Mouse (Mus musculus) kidney, adult 2 months (tissue): ENCODE data around the gene Efcab2.

ENCODE experiments used
- CTCF ChIP-seq: fragments of 200-500 bp; conservative IDR thresholded peaks from 2 replicates; pipeline ENCODE4 v1.5.1; 2011; ENCODE audit warnings: low read depth, mild to moderate bottlenecking, control low read depth, low read length, moderate library complexity, mixed read lengths; ENCODE audit not compliant: insufficient read depth, insufficient read length
- POLR2A ChIP-seq: fragments of 200-500 bp; IDR thresholded peaks from one replicate; pipeline ENCODE4 v1.6.1; 2011; ENCODE audit warnings: low read depth, low read length, control low read depth

DNA sequence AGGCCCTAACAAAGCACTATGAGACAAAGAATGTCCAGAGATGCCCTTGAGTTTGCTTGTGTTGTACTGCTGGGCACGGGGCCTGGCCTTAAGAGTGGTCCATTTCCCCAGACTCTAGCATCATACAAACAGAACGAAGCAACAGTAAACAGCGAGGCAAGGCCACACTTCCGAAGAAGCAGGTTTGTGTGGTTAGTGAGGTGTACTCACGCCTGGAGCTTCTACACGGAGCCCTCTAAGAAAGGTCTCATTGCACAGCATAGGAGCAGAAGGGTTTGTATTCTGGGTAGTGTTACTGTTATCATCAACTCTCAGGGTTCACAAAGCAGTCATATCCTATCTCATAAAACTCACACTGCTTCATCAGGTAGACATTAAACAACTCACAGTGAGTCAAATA, 61.7 kb downstream of the Efcab2 start:
- TF ChIP-seq POLR2A (no peak), CTCF (no peak)
